Mouse (Mus musculus): Measurements from ENCODE around the gene Dock11. TPM values are rescaled to one million over a fixed set of nuclear protein-coding genes. Genes with fewer than 3 reads are reported as not detected.

Dock11 gene
- polyA plus RNA-seq, 1 experiment from 2014 or later: 17.3 TPM

GRCm38 (mm10) chrX:36100883-36101282 lies 212.3 kb downstream of the Dock11 start:
- no peak for DNase-seq (ENCODE audit: low spot score)

GRCm38 (mm10) chrX:36101318-36101717 lies 212.7 kb downstream of the Dock11 start:
- no peak for DNase-seq (ENCODE audit: low spot score)

GRCm38 (mm10) chrX:36108601-36109000 lies 220.0 kb downstream of the Dock11 start:
- DNase-seq (ENCODE audit: low spot score): no peak

- no peak for DNase-seq (ENCODE audit: low spot score)
These were observed 223.2 kb downstream of the Dock11 start, which contains the start of gene Il13ra1 for GRCm38 (mm10) chrX:36111622-36112421. Gene Il13ra1, plus strand, starts transcription at chrX:36112110.

- DNase-seq (ENCODE audit: low spot score): no peak
These were observed 223.8 kb downstream of the Dock11 start for GRCm38 (mm10) chrX:36112422-36112750.

GRCm38 (mm10) chrX:36115171-36115570 lies 226.5 kb downstream of the Dock11 start:
- DNase-seq (ENCODE audit: low spot score): no peak

Other genes starting within 250 kb of the Dock11 start
- 13.5 and 14.8 TPM in 2 replicates for gene Il13ra1, start 223.3 kb downstream of the Dock11 start, polyA plus RNA-seq (2015; fragmentation: Nextera tagmentation; extraction: Ambion mirVana)